Mouse (Mus musculus) gastrocnemius, adult 18-20 months (tissue): ENCODE measurements at regions not wholly inside any gene's neighbourhood (a gene's known extent, or its start where the extent isn't known, plus 50 kb on each side); places are given as distances from the start of the nearest gene placed in this dataset.
"Not testable (repeated sequence)": the region's sequence is repeated elsewhere in the genome, so short reads cannot be mapped to it uniquely, and the experiment has no call there.

ENCODE experiments used
- DNase-seq: peaks from one replicate; pipeline ENCODE4 v3.0.0; 2021; ENCODE audit warnings: low spot score

GRCm38 (mm10) chr14:37571971-37572370 lies 436.9 kb upstream of the Ghitm start:
- DNase-seq: no peak

- DNase-seq: no peak
Measured at GRCm38 (mm10) chr14:37558258-37558657, 423.2 kb upstream of the Ghitm start.

- no peak for DNase-seq
Measured at GRCm38 (mm10) chr14:37523616-37524015, 388.5 kb upstream of the Ghitm start.

- not testable (repeated sequence) for DNase-seq
Measured at GRCm38 (mm10) chr14:37520631-37521030, 385.6 kb upstream of the Ghitm start.

GRCm38 (mm10) chr14:37505314-37505713 lies 370.2 kb upstream of the Ghitm start:
- DNase-seq: no peak

GRCm38 (mm10) chr14:37490711-37491110 lies 355.6 kb upstream of the Ghitm start:
- no peak for DNase-seq

GRCm38 (mm10) chr14:37485292-37485691 lies 350.2 kb upstream of the Ghitm start:
- DNase-seq: no peak

GRCm38 (mm10) chr14:37477599-37477998 lies 342.5 kb upstream of the Ghitm start:
- DNase-seq: no peak

- DNase-seq: no peak
Measured at GRCm38 (mm10) chr14:37468711-37469110, 333.6 kb upstream of the Ghitm start.

- no peak for DNase-seq
Measured at GRCm38 (mm10) chr14:37440874-37441273, 305.8 kb upstream of the Ghitm start.

- no peak for DNase-seq
Measured at GRCm38 (mm10) chr14:37430656-37431055, 295.6 kb upstream of the Ghitm start.

GRCm38 (mm10) chr14:37425506-37425905 lies 290.4 kb upstream of the Ghitm start:
- DNase-seq: no peak

GRCm38 (mm10) chr14:37421566-37421965 lies 286.5 kb upstream of the Ghitm start:
- no peak for DNase-seq

GRCm38 (mm10) chr14:37412583-37412982 lies 277.5 kb upstream of the Ghitm start:
- DNase-seq: not testable (repeated sequence)

- no peak for DNase-seq
Measured at GRCm38 (mm10) chr14:37371972-37372371, 236.9 kb upstream of the Ghitm start.

- no peak for DNase-seq
Measured at GRCm38 (mm10) chr14:37361896-37362295, 226.8 kb upstream of the Ghitm start.

- peak; percentile 7 for DNase-seq
Measured at GRCm38 (mm10) chr14:37355968-37356704, 221.1 kb upstream of the Ghitm start.

GRCm38 (mm10) chr14:37323392-37323791 lies 188.3 kb upstream of the Ghitm start:
- DNase-seq: no peak

GRCm38 (mm10) chr14:37315239-37315895 lies 180.3 kb upstream of the Ghitm start:
- no peak for DNase-seq

GRCm38 (mm10) chr14:37313906-37314305 lies 178.8 kb upstream of the Ghitm start:
- DNase-seq: no peak

- no peak for DNase-seq
Measured at GRCm38 (mm10) chr14:37312887-37313286, 177.8 kb upstream of the Ghitm start.

- DNase-seq: no peak
Measured at GRCm38 (mm10) chr14:37306622-37307274, 171.7 kb upstream of the Ghitm start.

- no peak for DNase-seq
Measured at GRCm38 (mm10) chr14:37298631-37299030, 163.6 kb upstream of the Ghitm start.
